Mouse (Mus musculus) myocyte (in vitro differentiated cells): ENCODE data around the gene Ipcef1.

Experiments used
- E2F4 ChIP-seq: IDR thresholded peaks from one replicate; pipeline ENCODE4 v1.6.1; 2011; ENCODE audit warnings: mild to moderate bottlenecking, control low read depth, moderate library complexity; ENCODE audit not compliant: insufficient read depth
- MAX ChIP-seq: IDR thresholded peaks from one replicate; pipeline ENCODE4 v1.6.1; 2011; ENCODE audit warnings: low read depth, mild to moderate bottlenecking, control low read depth
- MYOG ChIP-seq, 3 experiments: IDR thresholded peaks; one replicate each; pipeline ENCODE4 v1.6.1; 2011; ENCODE audit warnings: control low read depth in 2 of 3, low read depth in 2 of 3, mild to moderate bottlenecking in 2 of 3; ENCODE audit not compliant: insufficient read length in 2 of 3, control insufficient read depth in 1 of 3, insufficient read depth in 1 of 3
- POLR2A ChIP-seq: IDR thresholded peaks from one replicate; pipeline ENCODE4 v1.6.1; 2011; ENCODE audit warnings: low read depth, mild to moderate bottlenecking, control low read depth, moderate library complexity; ENCODE audit not compliant: insufficient read length
- POLR2AphosphoS2 ChIP-seq: IDR thresholded peaks from one replicate; pipeline ENCODE4 v1.6.1; 2011; ENCODE audit warnings: low read depth, control low read depth; ENCODE audit not compliant: insufficient read length
- SRF ChIP-seq: IDR thresholded peaks from one replicate; pipeline ENCODE4 v1.6.1; 2011; ENCODE audit warnings: low read depth; ENCODE audit not compliant: control insufficient read depth, insufficient read length
- TCF12 ChIP-seq: IDR thresholded peaks from one replicate; pipeline ENCODE4 v1.6.1; 2011; ENCODE audit warnings: mild to moderate bottlenecking, control low read depth; ENCODE audit not compliant: poor library complexity, insufficient read depth, severe bottlenecking

DNA sequence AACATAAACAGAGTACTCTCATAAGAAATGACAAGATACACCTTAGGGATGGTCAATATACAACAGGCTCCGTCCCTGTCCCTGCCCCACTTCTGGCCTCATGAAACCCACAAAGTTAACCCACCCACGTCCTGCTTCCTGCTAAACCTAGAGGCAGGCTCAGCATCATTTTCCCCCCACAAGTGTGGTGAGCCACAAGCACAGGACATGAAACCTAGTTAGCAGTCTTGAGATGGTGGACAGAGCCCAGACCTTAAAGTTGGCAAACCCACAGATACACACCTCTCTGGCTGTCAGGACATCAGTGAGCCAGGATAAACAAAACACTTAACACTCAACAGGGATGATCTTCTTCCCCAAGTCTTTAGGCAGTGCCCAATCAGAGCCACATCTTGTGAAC, 95.9 kb downstream of the Ipcef1 start:
- no peak for TF ChIP-seq POLR2A
- TF ChIP-seq POLR2AphosphoS2 = no peak
- no peak for TF ChIP-seq MAX
- TF ChIP-seq SRF = no peak
- no peak for TF ChIP-seq TCF12
- no peak for TF ChIP-seq E2F4
- TF ChIP-seq MYOG (IDR thresholded peaks at IDR 0.05; ENCODE audit: control insufficient read depth in 1 of 3, insufficient read depth in 1 of 3, insufficient read length in 2 of 3, low read depth in 2 of 3) = no peak
